Mouse (Mus musculus) thymus, postnatal 14 days (tissue): Measurements from ENCODE around the gene Osm.

Experiments used
- DNase-seq: peaks from one replicate; pipeline ENCODE4 v3.0.0; 2021

Osm gene

GRCm38 (mm10) chr11:4216248-4217000 lies 19.8 kb upstream of the Osm start:
- no peak for DNase-seq

GRCm38 (mm10) chr11:4217914-4218629 lies 18.1 kb upstream of the Osm start, which contains the start of gene Castor1:
Gene Castor1 (plus strand): TSS chr11:4218225.
- DNase-seq, result peak; percentile 87

GRCm38 (mm10) chr11:4218637-4219036 lies 17.6 kb upstream of the Osm start:
- DNase-seq, result no peak

GRCm38 (mm10) chr11:4219317-4219751 lies 16.9 kb upstream of the Osm start:
- DNase-seq, result peak; percentile 30

GRCm38 (mm10) chr11:4219908-4220307 lies 16.3 kb upstream of the Osm start:
- no peak for DNase-seq

- DNase-seq, result peak; percentile 90
These were observed 15.5 kb upstream of the Osm start for GRCm38 (mm10) chr11:4220443-4221400.

- DNase-seq, result no peak
These were observed 13.9 kb upstream of the Osm start for GRCm38 (mm10) chr11:4222046-4222950.

- DNase-seq, result no peak
These were observed 12.6 kb upstream of the Osm start for GRCm38 (mm10) chr11:4223393-4224188.

GRCm38 (mm10) chr11:4224223-4224622 lies 12.0 kb upstream of the Osm start:
- no peak for DNase-seq

- DNase-seq, result no peak
These were observed 9.5 kb upstream of the Osm start for GRCm38 (mm10) chr11:4226569-4227325.

- no peak for DNase-seq
These were observed 7.8 kb upstream of the Osm start for GRCm38 (mm10) chr11:4228463-4228862.

GRCm38 (mm10) chr11:4229841-4230240 lies 6.4 kb upstream of the Osm start:
- DNase-seq, result no peak

GRCm38 (mm10) chr11:4231435-4231834 lies 4.8 kb upstream of the Osm start:
- no peak for DNase-seq

- no peak for DNase-seq
These were observed 3.6 kb upstream of the Osm start for GRCm38 (mm10) chr11:4232644-4233043.

GRCm38 (mm10) chr11:4235052-4235655 lies 1.1 kb upstream of the Osm start:
- DNase-seq, result no peak

GRCm38 (mm10) chr11:4236546-4237067 lies 387 bp downstream of the Osm start:
- DNase-seq, result peak; percentile 54

- peak; percentile 73 for DNase-seq
These were observed 1.2 kb downstream of the Osm start for GRCm38 (mm10) chr11:4237389-4237912.

- DNase-seq, result no peak
These were observed 1.9 kb downstream of the Osm start for GRCm38 (mm10) chr11:4238167-4238566.

- DNase-seq, result no peak
These were observed 3.5 kb downstream of the Osm start for GRCm38 (mm10) chr11:4239691-4240090.
